Mouse (Mus musculus): ENCODE measurements at regions not wholly inside any gene's neighbourhood (a gene's known extent, or its start where the extent isn't known, plus 50 kb on each side); places are given as distances from the start of the nearest gene placed in this dataset.

- Histone ChIP-seq H3K36me3 (ENCODE audit: insufficient read depth, low read length) (no peaks in the 10 kb centered on the region), H3K9ac (replicated peaks; ENCODE audit: low read length) (no peak overlapping the region), H3K4me3 (ENCODE audit: low read length) (no peak overlapping the region), H3K4me1 (ENCODE audit: insufficient read depth, low read length) (no peaks in the 10 kb centered on the region), H3K27ac (no peak overlapping the region), H3K4me2 (ENCODE audit: low read depth, low read length) (no peak overlapping the region), H3K27me3 (ENCODE audit: insufficient read depth, low read length) (no peaks in the 10 kb centered on the region), H3K9me3 (ENCODE audit: low read length) (no peaks in the 10 kb centered on the region)
- DNase-seq (ENCODE audit: low spot score) = no peak
- TF ChIP-seq CTCF (IDR thresholded peaks at IDR 0.05; ENCODE audit: low read depth) = no peak
- 96% methylated on average over 7 of the region's 7 CpGs for WGBS
- no peak for ATAC-seq
These were observed 505.5 kb upstream of the Mki67 start for GRCm38 (mm10) chr7:136221620-136222019.

- TF ChIP-seq CTCF (IDR thresholded peaks at IDR 0.05; ENCODE audit: low read depth) = no peak
- Histone ChIP-seq H3K27ac (no peak overlapping the region), H3K9me3 (ENCODE audit: low read length) (no peaks in the 10 kb centered on the region), H3K36me3 (ENCODE audit: insufficient read depth, low read length) (no peaks in the 10 kb centered on the region), H3K4me2 (ENCODE audit: low read depth, low read length) (no peak overlapping the region), H3K9ac (replicated peaks; ENCODE audit: low read length) (no peak overlapping the region), H3K27me3 (ENCODE audit: insufficient read depth, low read length) (no peaks in the 10 kb centered on the region), H3K4me3 (ENCODE audit: low read length) (no peak overlapping the region), H3K4me1 (ENCODE audit: insufficient read depth, low read length) (no peaks in the 10 kb centered on the region)
- WGBS = 63% methylated on average over 7 of the region's 7 CpGs
- ATAC-seq = no peak
- DNase-seq (ENCODE audit: low spot score) = no peak
These were observed 509.9 kb upstream of the Mki67 start for GRCm38 (mm10) chr7:136226031-136226430.

DNA sequence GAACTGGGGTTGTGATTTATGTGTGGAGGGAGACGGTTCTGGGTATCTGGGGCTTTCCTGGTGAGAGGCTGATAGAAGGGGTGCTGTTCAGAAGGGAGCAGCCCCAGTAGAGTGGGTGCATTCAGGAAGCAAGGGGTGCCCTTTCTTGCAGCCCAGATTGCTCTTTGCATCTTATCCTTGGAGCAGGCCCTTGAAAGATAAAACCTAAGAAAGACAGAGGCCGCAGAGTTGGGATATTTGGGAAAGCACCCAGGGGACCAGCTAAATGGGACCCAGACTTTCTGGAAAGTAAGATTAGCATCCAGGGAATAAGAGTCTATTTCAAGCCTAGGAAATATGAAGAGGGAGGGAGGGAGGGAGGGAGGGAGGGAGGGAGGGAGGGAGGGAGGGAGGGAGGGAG, 512.2 kb upstream of the Mki67 start:
- no peaks in the 10 kb centered on the region for H3K27me3 ChIP-seq (ENCODE audit: insufficient read depth, low read length)
- ATAC-seq = no peak

GRCm38 (mm10) chr7:136229592-136229991, 513.4 kb upstream of the Mki67 start:
- H3K9ac ChIP-seq (replicated peaks; ENCODE audit: low read length) = no peak overlapping the region
- H3K9me3 ChIP-seq (ENCODE audit: low read length) = no peaks in the 10 kb centered on the region
- no peak for TF ChIP-seq CTCF (IDR thresholded peaks at IDR 0.05; ENCODE audit: low read depth)
- no peak overlapping the region for H3K4me2 ChIP-seq (ENCODE audit: low read depth, low read length)
- no peak for ATAC-seq
- no peak overlapping the region for H3K27ac ChIP-seq
- H3K4me1 ChIP-seq (ENCODE audit: insufficient read depth, low read length) = no peaks in the 10 kb centered on the region
- H3K36me3 ChIP-seq (ENCODE audit: insufficient read depth, low read length) = no peaks in the 10 kb centered on the region
- DNase-seq (ENCODE audit: low spot score) = no peak
- no peaks in the 10 kb centered on the region for H3K27me3 ChIP-seq (ENCODE audit: insufficient read depth, low read length)
- H3K4me3 ChIP-seq (ENCODE audit: low read length) = no peak overlapping the region
- 61% methylated on average over 11 of the region's 11 CpGs for WGBS

More for the DNA sequence above, 512.2 kb upstream of the Mki67 start:
- Histone ChIP-seq H3K27ac (no peak overlapping the region), H3K9ac (replicated peaks; ENCODE audit: low read length) (no peak overlapping the region), H3K4me3 (ENCODE audit: low read length) (no peak overlapping the region), H3K36me3 (ENCODE audit: insufficient read depth, low read length) (no peaks in the 10 kb centered on the region), H3K9me3 (ENCODE audit: low read length) (no peaks in the 10 kb centered on the region), H3K4me1 (ENCODE audit: insufficient read depth, low read length) (no peaks in the 10 kb centered on the region), H3K4me2 (ENCODE audit: low read depth, low read length) (no peak overlapping the region)
- no peak for TF ChIP-seq CTCF (IDR thresholded peaks at IDR 0.05; ENCODE audit: low read depth)
- WGBS = 89% methylated on average over 2 of the region's 2 CpGs
- DNase-seq (ENCODE audit: low spot score) = no peak

DNA sequence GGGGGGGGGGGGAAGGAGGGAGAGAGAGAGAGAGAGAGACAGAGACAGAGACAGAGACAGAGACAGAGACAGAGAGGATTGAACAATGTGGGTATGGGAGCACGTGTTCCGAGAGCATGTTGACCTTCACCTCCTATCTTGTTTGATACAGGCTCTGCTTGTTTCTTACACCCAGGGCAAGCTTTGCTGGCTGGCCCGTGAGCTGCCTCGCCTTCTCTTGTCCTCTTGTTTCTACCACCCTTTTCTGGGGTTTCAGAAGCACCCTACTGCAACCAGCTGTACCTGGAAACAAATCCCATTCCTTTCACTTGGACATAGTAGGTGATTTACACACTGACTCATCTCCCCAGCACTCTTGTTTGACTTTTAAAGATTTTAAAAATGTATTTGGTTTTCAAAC, 516.0 kb upstream of the Mki67 start:
- no peaks in the 10 kb centered on the region; the same call in 1 of the 2 replicates for H3K4me1 ChIP-seq (ENCODE audit: insufficient read depth, low read length)
- H3K27ac ChIP-seq = no peak overlapping the region
- no peaks in the 10 kb centered on the region for H3K9me3 ChIP-seq (ENCODE audit: low read length)
- no peaks in the 10 kb centered on the region for H3K27me3 ChIP-seq (ENCODE audit: insufficient read depth, low read length)
- no peak overlapping the region for H3K4me2 ChIP-seq (ENCODE audit: low read depth, low read length)
- no peak overlapping the region for H3K9ac ChIP-seq (replicated peaks; ENCODE audit: low read length)
- ATAC-seq = no peak
- DNase-seq (ENCODE audit: low spot score) = no peak
- no peak for TF ChIP-seq CTCF (IDR thresholded peaks at IDR 0.05; ENCODE audit: low read depth)
- WGBS = 82% methylated on average over 4 of the region's 4 CpGs
- no peaks in the 10 kb centered on the region for H3K36me3 ChIP-seq (ENCODE audit: insufficient read depth, low read length)
- no peak overlapping the region for H3K4me3 ChIP-seq (ENCODE audit: low read length)

GRCm38 (mm10) chr7:136235563-136235962, 519.4 kb upstream of the Mki67 start:
- 55% methylated on average over 2 of the region's 2 CpGs for WGBS
- H3K27me3 ChIP-seq (ENCODE audit: insufficient read depth, low read length) = no peaks in the 10 kb centered on the region
- TF ChIP-seq CTCF (IDR thresholded peaks at IDR 0.05; ENCODE audit: low read depth) = no peak
- no peaks in the 10 kb centered on the region for H3K9me3 ChIP-seq (ENCODE audit: low read length)
- H3K4me2 ChIP-seq (ENCODE audit: low read depth, low read length) = no peak overlapping the region
- no peaks in the 10 kb centered on the region; the same call in 1 of the 2 replicates for H3K4me1 ChIP-seq (ENCODE audit: insufficient read depth, low read length)
- H3K9ac ChIP-seq (replicated peaks; ENCODE audit: low read length) = no peak overlapping the region
- H3K36me3 ChIP-seq (ENCODE audit: insufficient read depth, low read length) = no peaks in the 10 kb centered on the region
- no peak for ATAC-seq
- H3K4me3 ChIP-seq (ENCODE audit: low read length) = no peak overlapping the region
- no peak overlapping the region for H3K27ac ChIP-seq
- DNase-seq (ENCODE audit: low spot score) = no peak

- WGBS = 36% methylated on average over 10 of the region's 10 CpGs
- no peak overlapping the region for H3K4me2 ChIP-seq (ENCODE audit: low read depth, low read length)
- no peak overlapping the region for H3K27ac ChIP-seq
- no peaks in the 10 kb centered on the region for H3K27me3 ChIP-seq (ENCODE audit: insufficient read depth, low read length)
- ATAC-seq (no peak), DNase-seq (ENCODE audit: low spot score) (no peak)
- TF ChIP-seq CTCF (IDR thresholded peaks at IDR 0.05; ENCODE audit: low read depth) = no peak
- H3K9me3 ChIP-seq (ENCODE audit: low read length) = no peaks in the 10 kb centered on the region
- no peak overlapping the region for H3K9ac ChIP-seq (replicated peaks; ENCODE audit: low read length)
- H3K36me3 ChIP-seq (ENCODE audit: insufficient read depth, low read length) = no peaks in the 10 kb centered on the region
- no peak overlapping the region for H3K4me3 ChIP-seq (ENCODE audit: low read length)
- H3K4me1 ChIP-seq (ENCODE audit: insufficient read depth, low read length) = no peaks in the 10 kb centered on the region; the same call in 1 of the 2 replicates
These were observed 520.2 kb upstream of the Mki67 start for GRCm38 (mm10) chr7:136236391-136236790.

All from hindbrain, postnatal 0 days (tissue).